Mouse (Mus musculus): ENCODE results near the gene Olfr1238. TPM values are rescaled to one million over a fixed set of nuclear protein-coding genes. Genes with fewer than 3 reads are reported as not detected.

Gene Olfr1238
- total RNA-seq (2015; ENCODE audit: low replicate concordance) (not detected in 2 replicates), total RNA-seq (2017; ENCODE audit: low replicate concordance) (not detected in 2 replicates)

GRCm38 (mm10) chr2:89409576-89409975 is at the start of gene Olfr1238:
TSS of gene Olfr1238 (minus strand) at chr2:89409676.
- ATAC-seq (replicated peaks; ENCODE audit: low FRiP score, poor library complexity, severe bottlenecking) = no peak

DNA sequence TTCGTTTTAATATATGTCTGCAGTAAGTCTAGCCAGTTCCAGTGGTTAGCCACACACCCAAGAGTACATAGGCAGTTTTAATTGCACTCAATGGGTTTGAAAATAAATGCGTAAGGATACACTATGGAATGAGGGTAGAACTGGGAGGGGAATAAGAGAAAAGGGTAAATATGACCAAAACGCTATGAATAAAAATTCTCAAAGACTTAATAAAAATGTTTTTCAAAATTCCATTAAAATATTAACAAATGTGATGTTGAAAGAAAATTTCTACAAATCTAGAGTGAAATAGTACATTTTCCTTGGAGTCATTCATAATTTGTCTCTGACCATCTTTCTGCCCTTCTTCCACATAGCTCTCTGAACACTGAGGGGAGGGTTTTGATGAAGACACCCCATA is 33.4 kb upstream of the Olfr1238 start, which contains the start of gene Olfr1240:
Gene Olfr1240 (minus strand): TSS at position 101 of the 400 bp plus-strand sequence.
- no peak for ATAC-seq (replicated peaks; ENCODE audit: low FRiP score, poor library complexity, severe bottlenecking)

GRCm38 (mm10) chr2:89420307-89420706 is 10.8 kb upstream of the Olfr1238 start, which contains the start of gene Olfr1239:
TSS of gene Olfr1239 (minus strand) at chr2:89420407.
- ATAC-seq (replicated peaks; ENCODE audit: low FRiP score, poor library complexity, severe bottlenecking) = no peak

DNA sequence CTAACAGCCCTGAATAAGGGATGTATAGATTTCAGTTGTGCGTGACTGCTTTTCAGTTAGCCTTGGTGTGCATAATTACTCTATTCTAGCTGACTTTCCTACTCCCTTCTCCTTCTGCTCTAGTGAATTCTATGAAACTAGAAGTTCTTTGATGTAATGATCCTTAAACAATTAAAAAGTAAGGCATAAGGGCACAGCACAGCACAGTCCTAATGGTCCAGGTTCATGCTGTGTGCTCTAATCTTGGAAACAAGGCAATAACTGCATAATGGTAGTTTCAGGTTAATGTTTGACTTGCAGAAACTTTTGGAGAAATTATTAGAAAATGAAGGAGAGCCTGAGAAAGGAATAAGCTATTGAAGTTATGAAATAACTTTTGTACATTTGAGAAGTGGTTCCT is 5.1 kb upstream of the Olfr1238 start:
- no peak for ATAC-seq (replicated peaks; ENCODE audit: low FRiP score, poor library complexity, severe bottlenecking)

- no peak for ATAC-seq (replicated peaks; ENCODE audit: low FRiP score, poor library complexity, severe bottlenecking)
Observed at GRCm38 (mm10) chr2:89400882-89401281, 8.6 kb downstream of the Olfr1238 start.

GRCm38 (mm10) chr2:89364765-89365164 is 44.7 kb downstream of the Olfr1238 start, which contains the start of gene Olfr1234:
TSS of gene Olfr1234 (minus strand) at chr2:89364865.
- no peak for ATAC-seq (replicated peaks; ENCODE audit: low FRiP score, poor library complexity, severe bottlenecking)

Other genes with a start within 250 kb of the Olfr1238 start
- gene Olfr1224-ps1, start 245.6 kb downstream of the Olfr1238 start, total RNA-seq (2015; ENCODE audit: low replicate concordance) = not detected in 2 replicates
- not detected in 2 replicates for gene Olfr1224-ps1, start 245.6 kb downstream of the Olfr1238 start, total RNA-seq (2017; ENCODE audit: low replicate concordance)
- gene Olfr1225, start 235.0 kb downstream of the Olfr1238 start, total RNA-seq (2015; ENCODE audit: low replicate concordance) = not detected in 2 replicates
- gene Olfr1225, start 235.0 kb downstream of the Olfr1238 start, total RNA-seq (2017; ENCODE audit: low replicate concordance) = not detected in 2 replicates
- gene Olfr1226, start 209.6 kb downstream of the Olfr1238 start, total RNA-seq (2015; ENCODE audit: low replicate concordance) = not detected in 2 replicates
- gene Olfr1226, start 209.6 kb downstream of the Olfr1238 start, total RNA-seq (2017; ENCODE audit: low replicate concordance) = not detected in 2 replicates
- not detected in 2 replicates for gene Olfr1228, start 155.6 kb downstream of the Olfr1238 start, total RNA-seq (2015; ENCODE audit: low replicate concordance)
- gene Olfr1228, start 155.6 kb downstream of the Olfr1238 start, total RNA-seq (2017; ENCODE audit: low replicate concordance) = not detected in 2 replicates
- gene Olfr1229, start 121.7 kb downstream of the Olfr1238 start, total RNA-seq (2015; ENCODE audit: low replicate concordance) = not detected in 2 replicates
- not detected in 2 replicates for gene Olfr1229, start 121.7 kb downstream of the Olfr1238 start, total RNA-seq (2017; ENCODE audit: low replicate concordance)
- not detected in 2 replicates for gene Olfr1230, start 112.4 kb downstream of the Olfr1238 start, total RNA-seq (2015; ENCODE audit: low replicate concordance)
- not detected in 2 replicates for gene Olfr1230, start 112.4 kb downstream of the Olfr1238 start, total RNA-seq (2017; ENCODE audit: low replicate concordance)
- not detected in 2 replicates for gene Olfr1231, start 102.6 kb downstream of the Olfr1238 start, total RNA-seq (2015; ENCODE audit: low replicate concordance)
- gene Olfr1231, start 102.6 kb downstream of the Olfr1238 start, total RNA-seq (2017; ENCODE audit: low replicate concordance) = not detected in 2 replicates
- not detected in 2 replicates for gene Olfr1232, start 80.0 kb downstream of the Olfr1238 start, total RNA-seq (2015; ENCODE audit: low replicate concordance)
- not detected in 2 replicates for gene Olfr1232, start 80.0 kb downstream of the Olfr1238 start, total RNA-seq (2017; ENCODE audit: low replicate concordance)
- not detected in 2 replicates for gene Olfr1233, start 67.3 kb downstream of the Olfr1238 start, total RNA-seq (2015; ENCODE audit: low replicate concordance)
- gene Olfr1233, start 67.3 kb downstream of the Olfr1238 start, total RNA-seq (2017; ENCODE audit: low replicate concordance) = not detected in 2 replicates
- gene Olfr1234, start 44.8 kb downstream of the Olfr1238 start, total RNA-seq (2015; ENCODE audit: low replicate concordance) = not detected in 2 replicates
- not detected in 2 replicates for gene Olfr1234, start 44.8 kb downstream of the Olfr1238 start, total RNA-seq (2017; ENCODE audit: low replicate concordance)
- not detected in 2 replicates for gene Olfr1239, start 10.7 kb upstream of the Olfr1238 start, total RNA-seq (2015; ENCODE audit: low replicate concordance)
- not detected in 2 replicates for gene Olfr1239, start 10.7 kb upstream of the Olfr1238 start, total RNA-seq (2017; ENCODE audit: low replicate concordance)
- gene Olfr1240, start 33.3 kb upstream of the Olfr1238 start, total RNA-seq (2015; ENCODE audit: low replicate concordance) = not detected in 2 replicates
- not detected in 2 replicates for gene Olfr1240, start 33.3 kb upstream of the Olfr1238 start, total RNA-seq (2017; ENCODE audit: low replicate concordance)
- gene Olfr1241, start 77.5 kb upstream of the Olfr1238 start, total RNA-seq (2015; ENCODE audit: low replicate concordance) = not detected in 2 replicates
- gene Olfr1241, start 77.5 kb upstream of the Olfr1238 start, total RNA-seq (2017; ENCODE audit: low replicate concordance) = not detected in 2 replicates
- not detected in 2 replicates for gene Olfr1242, start 88.7 kb upstream of the Olfr1238 start, total RNA-seq (2015; ENCODE audit: low replicate concordance)
- gene Olfr1242, start 88.7 kb upstream of the Olfr1238 start, total RNA-seq (2017; ENCODE audit: low replicate concordance) = not detected in 2 replicates
- gene Olfr1243, start 121.8 kb upstream of the Olfr1238 start, total RNA-seq (2015; ENCODE audit: low replicate concordance) = not detected in 2 replicates
- not detected in 2 replicates for gene Olfr1243, start 121.8 kb upstream of the Olfr1238 start, total RNA-seq (2017; ENCODE audit: low replicate concordance)
- gene Olfr1245, start 168.8 kb upstream of the Olfr1238 start, total RNA-seq (2015; ENCODE audit: low replicate concordance) = not detected in 2 replicates
- gene Olfr1245, start 168.8 kb upstream of the Olfr1238 start, total RNA-seq (2017; ENCODE audit: low replicate concordance) = 2.1 TPM in 1 of 2 replicates, not detected in the other
- gene Olfr1246, start 183.5 kb upstream of the Olfr1238 start, total RNA-seq (2015; ENCODE audit: low replicate concordance) = not detected in 2 replicates
- not detected in 2 replicates for gene Olfr1246, start 183.5 kb upstream of the Olfr1238 start, total RNA-seq (2017; ENCODE audit: low replicate concordance)
- gene Olfr1247, start 204.5 kb upstream of the Olfr1238 start, total RNA-seq (2015; ENCODE audit: low replicate concordance) = not detected in 2 replicates
- gene Olfr1247, start 204.5 kb upstream of the Olfr1238 start, total RNA-seq (2017; ENCODE audit: low replicate concordance) = not detected in 2 replicates
- not detected in 2 replicates for gene Olfr1248, start 208.6 kb upstream of the Olfr1238 start, total RNA-seq (2015; ENCODE audit: low replicate concordance)
- not detected in 2 replicates for gene Olfr1248, start 208.6 kb upstream of the Olfr1238 start, total RNA-seq (2017; ENCODE audit: low replicate concordance)
- gene Olfr1249, start 225.3 kb upstream of the Olfr1238 start, total RNA-seq (2015; ENCODE audit: low replicate concordance) = not detected in 2 replicates
- not detected in 2 replicates for gene Olfr1249, start 225.3 kb upstream of the Olfr1238 start, total RNA-seq (2017; ENCODE audit: low replicate concordance)